Mouse (Mus musculus): ENCODE measurements around the gene Dynll1.

DNA sequence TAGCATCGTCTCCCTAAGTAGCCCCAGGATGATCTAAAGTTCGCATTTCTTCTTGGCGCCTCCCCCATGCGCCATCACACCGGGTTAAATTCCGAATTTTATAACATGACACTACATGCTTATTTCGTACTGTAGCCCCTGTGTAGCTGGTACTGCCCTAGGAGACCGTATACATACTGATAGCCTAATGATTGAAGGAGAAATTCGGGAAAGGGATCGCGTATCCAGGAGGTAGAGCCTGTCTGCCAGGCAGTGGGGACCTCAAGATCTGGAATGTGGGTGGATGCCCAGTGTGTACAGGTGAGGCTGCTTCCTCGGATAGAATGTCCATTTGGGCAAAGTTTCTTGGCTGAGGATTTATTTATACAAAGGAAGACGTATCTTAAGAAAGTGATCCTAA is 816 bp upstream of the Dynll1 start:
- TF ChIP-seq CTCF (IDR thresholded peaks at IDR 0.05) = no peak
- TF ChIP-seq POLR2A (IDR thresholded peaks at IDR 0.05; ENCODE audit: insufficient read depth, low read depth, low read length) = no peak
